Mouse (Mus musculus) heart, embryonic 10.5 days (tissue): ENCODE results near the gene Gxylt2. TPM values are rescaled to one million over a fixed set of nuclear protein-coding genes. Genes with fewer than 3 reads are reported as not detected.

Source experiments
- DNase-seq: peaks from one replicate; pipeline ENCODE4 v3.0.0-alpha.2; 2017; ENCODE audit warnings: low spot score
- H3K27ac ChIP-seq: fragments of 300-500 bp; sonication (generic); 2 replicates; pipeline ENCODE4 v1.5.1; 2016; ENCODE audit warnings: mild to moderate bottlenecking
- H3K27me3 ChIP-seq: fragments of 300-500 bp; sonication (generic); 2 replicates; pipeline ENCODE4 v1.6.1; 2016; ENCODE audit warnings: mild to moderate bottlenecking; ENCODE audit not compliant: poor library complexity, insufficient read depth, severe bottlenecking
- H3K36me3 ChIP-seq: fragments of 300-500 bp; sonication (generic); 2 replicates; pipeline ENCODE4 v1.6.1; 2016; ENCODE audit warnings: mild to moderate bottlenecking, moderate library complexity
- H3K4me1 ChIP-seq: fragments of 300-500 bp; sonication (generic); 2 replicates; pipeline ENCODE4 v1.6.1; 2016; ENCODE audit warnings: mild to moderate bottlenecking
- H3K4me3 ChIP-seq: fragments of 300-500 bp; sonication (generic); 2 replicates; pipeline ENCODE4 v1.5.1; 2016; ENCODE audit warnings: mild to moderate bottlenecking, moderate library complexity
- H3K9me3 ChIP-seq: fragments of 300-500 bp; sonication (generic); 2 replicates; pipeline ENCODE4 v1.6.1; 2016; ENCODE audit warnings: mild to moderate bottlenecking, moderate library complexity
- WGBS: fragments of 180-500 bp; shearing (Covaris S2); methylation state at CpG from one replicate; pipeline ENCODE4 v1.1.7; 2016; 5-methylcytosine and 5-hydroxymethylcytosine counted together
- polyA plus RNA-seq: library from polyadenylated mRNA; unstranded; fragments of >200 nt; fragmentation: Nextera tagmentation; extraction: Ambion mirVana; gene quantifications from 2 replicates; pipeline ENCODE4 v1.2.1, GENCODE M21; 2016

Gene Gxylt2
- polyA plus RNA-seq, 1 experiment from 2014 or later, result 1.3 TPM

DNA sequence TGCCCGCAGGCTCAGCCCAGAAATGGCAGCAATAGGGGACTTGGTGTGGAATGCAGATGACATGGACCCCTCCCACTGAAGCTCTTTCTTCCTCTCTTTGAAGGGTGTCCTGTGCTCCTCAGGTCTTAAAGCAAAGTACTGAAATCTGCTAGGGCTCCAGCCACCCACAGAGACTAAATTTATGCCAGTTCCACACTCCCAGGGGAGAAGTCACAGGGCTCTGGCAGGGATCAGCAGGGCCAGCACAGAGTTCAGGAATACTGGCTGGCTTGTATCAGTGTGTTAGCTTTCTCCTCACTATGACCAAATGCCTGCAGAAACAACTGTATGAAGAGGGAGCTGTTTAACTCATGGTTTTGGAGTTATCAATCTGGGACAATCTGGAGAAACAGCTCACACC lies 84.6 kb downstream of the Gxylt2 start:
- Histone ChIP-seq H3K4me3 (no peak overlapping the region), H3K27ac (no peak overlapping the region), H3K4me1 (no peaks in the 10 kb centered on the region), H3K9me3 (no peaks in the 10 kb centered on the region), H3K27me3 (no peaks in the 10 kb centered on the region), H3K36me3 (no peaks in the 10 kb centered on the region)
- WGBS, result 80% methylated on average over 1 of the region's 1 CpGs
- no peak for DNase-seq

DNA sequence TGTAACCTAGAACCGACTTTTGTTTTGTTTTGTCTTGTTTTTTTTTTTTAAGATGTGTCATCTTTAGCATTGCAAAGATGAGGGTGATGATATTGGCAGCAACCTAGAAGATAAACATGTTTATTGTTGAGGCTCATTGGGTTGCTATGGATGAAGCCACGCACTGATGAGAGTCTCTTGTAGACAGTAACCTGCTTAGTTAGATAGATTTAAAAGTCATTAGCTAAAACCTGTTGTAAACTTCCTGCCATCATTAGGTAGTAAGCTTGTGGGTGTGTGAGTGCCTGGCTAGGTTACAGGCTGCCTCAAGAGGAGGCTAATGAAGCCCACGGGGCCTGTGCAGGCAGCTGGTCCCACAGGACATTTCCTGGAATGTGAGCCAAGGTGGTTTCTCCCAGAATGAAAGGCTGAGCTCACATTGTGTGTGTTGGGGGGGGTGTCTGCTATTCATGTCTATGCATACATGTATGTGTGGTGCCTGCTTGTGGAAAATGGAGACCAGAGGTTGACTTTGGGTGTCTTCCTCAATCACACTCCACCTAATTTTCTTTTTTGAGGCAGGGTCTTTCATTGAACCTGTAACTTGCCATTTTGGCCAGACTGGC lies 87.6 kb downstream of the Gxylt2 start:
- no peak for DNase-seq
- WGBS, result 70% methylated on average over 3 of the region's 3 CpGs
- no peak overlapping the region for H3K27ac ChIP-seq

DNA sequence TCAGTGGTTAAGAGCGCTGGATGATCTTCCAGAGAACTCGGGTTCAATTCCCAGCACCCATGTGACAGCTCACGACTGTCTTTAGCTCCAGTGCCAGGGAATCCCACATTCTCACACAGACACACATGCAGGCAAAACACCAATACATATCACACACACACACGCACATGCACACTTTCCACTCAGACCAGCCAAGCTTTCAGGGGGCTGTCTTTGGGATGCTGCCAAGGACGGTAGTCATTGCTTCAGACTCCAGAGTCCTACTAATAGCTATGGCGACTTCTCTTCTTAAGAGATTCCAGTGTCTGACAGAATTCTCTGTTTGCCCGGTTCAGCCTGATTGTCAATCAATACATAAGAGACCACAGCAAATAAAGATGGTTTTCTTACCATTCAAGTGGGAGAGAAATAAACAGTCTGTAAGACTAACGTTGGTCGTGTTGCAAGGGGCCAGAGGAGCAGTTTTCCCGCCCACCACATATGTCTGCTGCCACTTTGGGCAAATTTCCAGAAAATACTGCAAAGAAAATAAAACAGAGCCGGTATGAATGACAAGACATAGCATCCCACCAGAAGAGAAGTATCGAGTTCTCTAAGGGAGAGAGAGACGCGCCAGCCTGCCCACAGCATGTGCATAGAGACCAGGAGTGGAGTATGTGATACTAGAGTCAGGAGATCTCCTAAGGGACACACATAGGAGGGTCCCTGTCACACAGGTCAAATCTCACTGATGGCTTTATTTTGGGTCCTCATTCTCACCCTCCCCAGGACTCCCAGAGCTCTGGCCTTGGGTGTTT lies 88.6 kb downstream of the Gxylt2 start:
- H3K4me3 ChIP-seq, result no peak overlapping the region
- H3K9me3 ChIP-seq, result no peaks in the 10 kb centered on the region
- no peak for DNase-seq
- H3K27me3 ChIP-seq, result no peaks in the 10 kb centered on the region
- H3K36me3 ChIP-seq, result no peaks in the 10 kb centered on the region
- H3K4me1 ChIP-seq, result no peaks in the 10 kb centered on the region
- WGBS, result 81% methylated on average over 14 of the region's 14 CpGs
- no peak overlapping the region for H3K27ac ChIP-seq

More for the DNA sequence above, 87.6 kb downstream of the Gxylt2 start:
- Histone ChIP-seq H3K9me3 (no peaks in the 10 kb centered on the region), H3K36me3 (no peaks in the 10 kb centered on the region), H3K4me3 (no peak overlapping the region), H3K27me3 (no peaks in the 10 kb centered on the region), H3K4me1 (no peaks in the 10 kb centered on the region)

DNA sequence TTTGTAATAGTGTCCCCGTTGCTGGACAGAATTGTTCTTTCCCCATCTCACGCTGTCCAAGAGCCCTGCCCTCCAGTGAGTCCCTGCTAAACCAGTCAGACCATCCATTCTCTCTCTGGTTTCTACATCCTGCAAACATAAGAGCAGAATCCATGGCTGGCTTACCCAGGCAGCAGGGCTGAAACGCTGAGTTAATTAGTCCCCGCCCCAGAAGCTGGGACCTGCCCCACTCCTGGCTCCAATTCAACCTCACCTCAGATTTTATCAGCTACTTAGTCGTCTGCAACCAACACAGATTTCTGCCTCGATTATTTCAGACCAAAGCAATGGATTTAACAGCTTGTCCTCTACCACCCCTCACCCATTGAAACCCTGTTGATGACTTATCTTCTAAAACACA lies 91.3 kb downstream of the Gxylt2 start:
- DNase-seq, result no peak
- 46% methylated on average over 6 of the region's 6 CpGs for WGBS
- no peaks in the 10 kb centered on the region for H3K27me3 ChIP-seq
- no peaks in the 10 kb centered on the region for H3K4me1 ChIP-seq
- no peak overlapping the region for H3K4me3 ChIP-seq
- H3K27ac ChIP-seq, result no peak overlapping the region
- H3K9me3 ChIP-seq, result no peaks in the 10 kb centered on the region
- no peaks in the 10 kb centered on the region for H3K36me3 ChIP-seq

DNA sequence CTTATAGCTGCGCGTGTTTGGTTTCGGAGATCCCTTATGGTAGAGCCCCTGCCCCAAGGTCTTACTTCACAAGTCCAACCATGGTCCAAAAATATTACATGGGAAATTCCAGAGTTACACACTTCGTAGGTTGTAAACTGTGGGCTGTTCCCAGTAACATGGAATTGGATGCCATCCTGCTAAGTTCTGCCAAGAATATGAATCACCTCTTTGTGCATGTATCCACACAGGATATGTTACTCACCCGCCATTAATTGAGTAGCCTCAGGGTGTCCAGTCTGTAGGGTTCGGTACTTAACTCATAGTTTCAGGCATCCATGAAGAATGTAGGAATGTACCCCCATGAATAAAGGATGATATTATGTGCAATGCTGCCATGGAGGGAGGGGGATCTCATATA lies 94.8 kb downstream of the Gxylt2 start:
- no peak for DNase-seq
- Histone ChIP-seq H3K27ac (no peak overlapping the region), H3K36me3 (no peaks in the 10 kb centered on the region), H3K4me1 (no peaks in the 10 kb centered on the region), H3K4me3 (no peak overlapping the region), H3K27me3 (no peaks in the 10 kb centered on the region), H3K9me3 (no peaks in the 10 kb centered on the region)
- 87% methylated on average over 6 of the region's 6 CpGs for WGBS

DNA sequence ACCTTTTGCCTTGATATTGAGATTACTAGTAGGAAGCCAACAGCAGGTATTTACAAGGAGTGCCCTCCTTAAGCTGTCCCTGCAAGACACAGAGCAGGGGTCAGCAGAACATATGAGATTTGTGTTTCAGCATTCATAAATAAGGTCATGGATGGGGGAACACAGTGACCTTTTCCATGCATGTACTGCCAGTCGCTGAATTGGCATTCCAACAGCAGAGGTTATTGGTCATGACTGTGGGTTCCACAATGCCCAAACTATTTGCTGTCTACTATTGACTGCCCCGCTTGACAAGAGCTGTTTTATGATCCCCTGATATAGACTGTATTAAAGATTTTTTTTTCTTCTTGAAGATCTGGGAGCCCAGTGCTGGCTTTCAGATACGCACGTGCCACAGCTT lies 95.2 kb downstream of the Gxylt2 start:
- Histone ChIP-seq H3K36me3 (no peaks in the 10 kb centered on the region), H3K4me1 (no peaks in the 10 kb centered on the region), H3K4me3 (no peak overlapping the region), H3K27ac (no peak overlapping the region), H3K27me3 (no peaks in the 10 kb centered on the region), H3K9me3 (no peaks in the 10 kb centered on the region)
- DNase-seq, result no peak
- WGBS, result 92% methylated on average over 4 of the region's 4 CpGs

DNA sequence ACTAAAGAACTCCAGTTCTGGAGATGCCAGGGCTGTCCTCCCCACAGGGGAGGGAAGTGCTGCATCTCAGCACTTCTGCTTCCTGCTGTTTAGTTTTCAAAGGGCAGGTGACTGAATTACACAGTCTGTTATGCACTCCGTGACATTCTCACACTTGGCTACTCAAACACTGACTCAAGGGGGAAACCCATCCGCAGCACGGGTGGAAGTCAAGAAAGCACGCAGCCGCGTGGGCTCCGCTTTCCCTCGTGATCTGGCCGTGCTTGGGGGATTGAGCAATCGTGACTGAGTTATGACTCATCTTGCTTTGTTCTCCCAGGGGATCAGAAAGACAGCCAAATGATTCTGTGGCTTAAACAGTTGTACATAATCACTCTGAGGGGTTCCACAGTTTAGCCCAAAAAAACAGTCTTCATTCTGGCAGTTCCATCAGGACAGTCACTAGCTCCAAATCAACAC lies 96.0 kb downstream of the Gxylt2 start:
- Histone ChIP-seq H3K4me3 (no peak overlapping the region), H3K9me3 (no peaks in the 10 kb centered on the region), H3K27me3 (no peaks in the 10 kb centered on the region), H3K36me3 (no peaks in the 10 kb centered on the region), H3K4me1 (no peaks in the 10 kb centered on the region), H3K27ac (no peak overlapping the region)
- 69% methylated on average over 10 of the region's 10 CpGs for WGBS
- no peak for DNase-seq

DNA sequence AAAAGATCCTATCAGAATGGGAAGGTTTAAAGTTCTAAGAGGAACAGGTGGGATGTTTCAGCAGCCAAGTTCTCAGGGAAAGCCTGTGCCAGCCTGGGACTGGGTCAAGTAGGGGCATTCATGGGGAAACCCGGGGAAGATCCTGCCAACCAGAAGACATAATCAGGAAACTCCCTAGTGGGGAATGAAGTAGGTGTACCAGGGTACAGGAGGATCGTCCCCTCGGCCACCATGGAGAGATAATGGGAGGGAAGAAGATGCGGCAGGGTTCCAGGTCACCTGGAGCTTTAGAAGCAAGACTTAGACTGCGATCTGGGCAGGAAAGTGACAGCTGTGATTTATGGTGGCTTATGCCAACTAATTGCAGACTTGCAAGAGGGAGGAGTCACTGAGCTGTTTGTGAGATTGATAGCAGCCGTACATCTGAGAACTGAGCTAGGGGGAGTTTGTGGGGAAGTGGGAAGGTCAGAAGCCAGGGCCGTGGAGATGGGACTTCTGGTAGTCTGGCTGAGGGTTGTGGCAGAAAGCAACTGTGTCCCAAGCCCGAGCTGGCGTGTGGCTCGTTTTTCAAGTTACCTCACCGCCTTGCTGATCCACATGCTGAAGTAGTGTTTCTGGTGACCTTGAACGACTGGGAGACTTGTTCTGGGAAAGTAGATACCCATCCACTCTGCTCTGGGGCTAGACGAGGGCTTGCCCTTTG lies 98.0 kb downstream of the Gxylt2 start:
- peak; percentile 66 for DNase-seq
- H3K36me3 ChIP-seq, result no peaks in the 10 kb centered on the region
- H3K4me3 ChIP-seq, result no peak overlapping the region
- WGBS, result 61% methylated on average over 13 of the region's 13 CpGs
- no peaks in the 10 kb centered on the region for H3K9me3 ChIP-seq
- H3K4me1 ChIP-seq, result no peaks in the 10 kb centered on the region
- no peaks in the 10 kb centered on the region for H3K27me3 ChIP-seq
- H3K27ac ChIP-seq, result no peak overlapping the region

DNA sequence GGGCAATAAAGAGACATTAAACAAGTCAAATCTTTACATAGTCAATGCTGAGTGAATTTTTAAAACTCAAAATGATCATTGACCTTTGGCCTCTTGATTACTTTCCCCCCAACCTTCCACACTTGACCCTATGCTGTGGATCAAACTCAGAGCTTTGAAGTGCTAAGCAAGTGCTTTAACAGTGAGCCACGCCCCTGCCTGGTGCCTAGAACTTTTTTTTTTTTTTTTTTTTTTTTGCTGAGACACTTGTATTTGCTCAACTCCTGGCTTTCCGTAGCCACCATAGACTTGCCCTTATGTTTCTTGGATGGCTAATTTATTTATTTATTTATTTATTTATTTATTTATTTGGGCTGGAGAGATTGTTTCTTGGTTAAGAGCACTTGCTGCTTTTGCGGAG lies 98.7 kb downstream of the Gxylt2 start:
- Histone ChIP-seq H3K9me3 (no peaks in the 10 kb centered on the region), H3K27ac (no peak overlapping the region), H3K27me3 (no peaks in the 10 kb centered on the region), H3K36me3 (no peaks in the 10 kb centered on the region), H3K4me1 (no peaks in the 10 kb centered on the region), H3K4me3 (no peak overlapping the region)
- 82% methylated on average over 3 of the region's 3 CpGs for WGBS
- DNase-seq, result no peak

DNA sequence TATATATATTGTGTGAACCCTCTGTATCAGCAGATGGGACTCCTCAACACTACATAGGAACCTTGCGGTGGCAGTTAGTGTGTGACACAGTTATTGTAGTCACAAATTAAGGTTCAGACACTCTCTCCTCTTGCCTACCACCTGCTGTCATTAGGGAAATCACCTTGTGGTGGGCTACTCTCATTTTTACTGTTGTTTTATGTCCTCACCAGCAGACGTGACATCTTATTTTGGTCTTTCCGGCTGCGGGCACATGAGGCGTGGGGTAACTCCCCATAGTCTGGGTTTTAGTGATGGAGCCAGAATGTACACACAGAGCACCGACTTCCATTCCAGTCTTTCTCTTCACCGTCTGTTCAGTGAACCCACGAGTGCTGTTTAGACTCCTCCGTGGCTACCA lies 102.7 kb downstream of the Gxylt2 start:
- H3K4me1 ChIP-seq, result no peaks in the 10 kb centered on the region
- DNase-seq, result no peak
- H3K27me3 ChIP-seq, result no peaks in the 10 kb centered on the region
- H3K27ac ChIP-seq, result no peak overlapping the region
- H3K9me3 ChIP-seq, result no peaks in the 10 kb centered on the region
- 92% methylated on average over 9 of the region's 9 CpGs for WGBS
- no peaks in the 10 kb centered on the region for H3K36me3 ChIP-seq
- H3K4me3 ChIP-seq, result no peak overlapping the region

DNA sequence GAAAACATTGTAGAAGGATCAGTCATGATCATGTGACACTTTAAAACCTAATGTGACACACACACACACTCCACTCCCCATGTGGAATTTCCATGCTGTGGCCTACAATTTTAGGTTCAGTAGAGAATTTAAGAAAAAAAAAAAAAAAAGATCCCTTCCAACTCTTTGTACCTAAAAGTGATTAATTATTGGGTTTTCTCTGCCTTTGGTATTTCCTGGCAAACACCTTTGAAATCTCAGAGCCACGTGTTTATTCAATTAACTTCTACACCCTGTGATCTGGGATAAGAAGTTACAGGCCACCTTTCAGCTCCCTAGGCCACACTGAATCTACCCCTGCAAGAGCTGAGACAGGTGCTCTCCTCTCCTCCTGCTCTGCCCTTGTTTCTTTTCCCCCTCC lies 103.2 kb downstream of the Gxylt2 start:
- no peaks in the 10 kb centered on the region for H3K9me3 ChIP-seq
- DNase-seq, result no peak
- no peak overlapping the region for H3K4me3 ChIP-seq
- no peaks in the 10 kb centered on the region for H3K4me1 ChIP-seq
- 50% methylated on average over 1 of the region's 1 CpGs for WGBS
- H3K27ac ChIP-seq, result no peak overlapping the region
- no peaks in the 10 kb centered on the region for H3K36me3 ChIP-seq
- H3K27me3 ChIP-seq, result no peaks in the 10 kb centered on the region

DNA sequence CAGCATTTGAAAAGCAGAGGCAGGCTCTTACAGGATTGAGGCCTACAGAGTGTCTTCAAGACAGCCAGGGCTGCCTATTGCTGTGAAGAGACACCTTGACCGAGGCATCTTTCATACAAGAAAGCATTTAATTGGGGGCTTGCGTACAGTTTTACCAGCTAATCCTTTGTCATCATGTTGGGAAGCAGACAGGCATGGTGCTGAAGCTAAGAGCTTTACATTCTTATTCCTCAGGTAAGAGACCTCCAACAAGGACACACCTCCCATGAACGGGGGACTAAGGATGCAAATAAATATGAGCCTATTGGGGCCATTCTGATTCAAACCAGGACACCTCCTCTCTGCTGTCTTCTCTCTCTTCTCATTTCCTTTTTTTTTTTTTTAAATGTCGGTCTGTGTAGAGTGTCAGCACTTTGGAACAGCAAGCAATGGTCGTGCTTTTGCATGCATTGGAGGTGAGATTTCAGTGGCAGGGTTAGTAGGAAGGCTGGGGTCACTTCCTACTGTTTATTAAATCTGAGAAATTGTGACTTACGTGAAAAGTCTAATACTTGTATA lies 103.8 kb downstream of the Gxylt2 start:
- Histone ChIP-seq H3K27ac (no peak overlapping the region), H3K9me3 (no peaks in the 10 kb centered on the region), H3K4me1 (no peaks in the 10 kb centered on the region), H3K27me3 (no peaks in the 10 kb centered on the region), H3K36me3 (no peaks in the 10 kb centered on the region), H3K4me3 (no peak overlapping the region)
- WGBS, result 84% methylated on average over 6 of the region's 6 CpGs
- DNase-seq, result no peak

DNA sequence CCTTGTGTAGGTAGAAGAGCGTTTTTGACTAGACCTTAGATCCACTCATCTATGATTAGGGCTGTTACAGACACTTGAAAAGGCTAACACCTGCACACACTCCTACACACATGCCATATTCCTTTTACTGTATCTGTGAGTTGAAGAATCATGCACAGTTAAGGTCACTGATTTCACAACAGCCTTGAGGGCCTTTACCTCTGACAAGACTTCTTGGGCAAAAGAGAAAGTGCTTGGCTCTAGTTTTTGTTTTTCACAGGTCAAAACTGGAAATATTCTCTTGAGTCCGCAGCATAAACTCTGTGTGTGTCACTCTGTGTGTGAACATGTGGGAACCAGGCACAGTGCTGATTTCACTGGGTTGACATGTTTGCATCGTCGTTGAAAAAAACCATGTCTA lies 105.6 kb downstream of the Gxylt2 start:
- H3K4me3 ChIP-seq, result no peak overlapping the region
- WGBS, result 84% methylated on average over 4 of the region's 4 CpGs

More for the DNA sequence above, 105.6 kb downstream of the Gxylt2 start:
- Histone ChIP-seq H3K27ac (no peak overlapping the region), H3K4me1 (no peaks in the 10 kb centered on the region), H3K36me3 (no peaks in the 10 kb centered on the region), H3K9me3 (no peaks in the 10 kb centered on the region), H3K27me3 (no peaks in the 10 kb centered on the region)
- DNase-seq, result no peak
